Mouse (Mus musculus) kidney, postnatal 10 days (tissue): Measurements from ENCODE around the gene Brd3.
A peak's percentile ranks its signal among the peaks of the same experiment; 100 is the strongest.

Experiments
- DNase-seq: peaks from one replicate; pipeline ENCODE4 v3.0.0; 2021; ENCODE audit warnings: mixed read lengths

Gene Brd3

GRCm38 (mm10) chr2:27469991-27470355 is 37.5 kb downstream of the Brd3 start:
- DNase-seq: peak; percentile 40

GRCm38 (mm10) chr2:27469292-27469990 is 38.0 kb downstream of the Brd3 start:
- no peak for DNase-seq

GRCm38 (mm10) chr2:27462901-27463300 is 44.6 kb downstream of the Brd3 start:
- no peak for DNase-seq

- DNase-seq: peak; percentile 69
Observed at GRCm38 (mm10) chr2:27461881-27462660, 45.4 kb downstream of the Brd3 start.

GRCm38 (mm10) chr2:27460651-27461050 is 46.8 kb downstream of the Brd3 start:
- no peak for DNase-seq

GRCm38 (mm10) chr2:27460163-27460562 is 47.3 kb downstream of the Brd3 start:
- DNase-seq: no peak

- DNase-seq: no peak
Observed at GRCm38 (mm10) chr2:27459735-27460134, 47.7 kb downstream of the Brd3 start.

- no peak for DNase-seq
Observed at GRCm38 (mm10) chr2:27450226-27450625, 57.2 kb downstream of the Brd3 start.

GRCm38 (mm10) chr2:27447782-27448181 is 59.7 kb downstream of the Brd3 start:
- DNase-seq: no peak

GRCm38 (mm10) chr2:27446812-27447211 is 60.6 kb downstream of the Brd3 start:
- no peak for DNase-seq

- no peak for DNase-seq
Observed at GRCm38 (mm10) chr2:27445910-27446309, 61.6 kb downstream of the Brd3 start.

- DNase-seq: no peak
Observed at GRCm38 (mm10) chr2:27443450-27443708, 64.1 kb downstream of the Brd3 start.

GRCm38 (mm10) chr2:27442708-27443449 is 64.6 kb downstream of the Brd3 start:
- no peak for DNase-seq

- DNase-seq: peak; percentile 98
Observed at GRCm38 (mm10) chr2:27441767-27442707, 65.4 kb downstream of the Brd3 start, which contains the start of gene Brd3os. Gene Brd3os (plus strand): TSS chr2:27442324.

- peak; percentile 50 for DNase-seq
Observed at GRCm38 (mm10) chr2:27438281-27438680, 69.2 kb downstream of the Brd3 start.

- no peak for DNase-seq
Observed at GRCm38 (mm10) chr2:27437876-27438275, 69.6 kb downstream of the Brd3 start.

GRCm38 (mm10) chr2:27432599-27432998 is 74.9 kb downstream of the Brd3 start:
- no peak for DNase-seq

- no peak for DNase-seq
Observed at GRCm38 (mm10) chr2:27430621-27431020, 76.8 kb downstream of the Brd3 start.

- peak; percentile 91 for DNase-seq
Observed at GRCm38 (mm10) chr2:27428071-27428470, 79.4 kb downstream of the Brd3 start.

GRCm38 (mm10) chr2:27426855-27427457 is 80.5 kb downstream of the Brd3 start, which contains the start of gene Vav2:
Gene Vav2 (minus strand): TSS chr2:27427033.
- DNase-seq: peak; percentile 96

GRCm38 (mm10) chr2:27426406-27426854 is 81.0 kb downstream of the Brd3 start:
- DNase-seq: peak; percentile 82
